Mouse (Mus musculus) induced T-regulatory cell, adult 2 months (primary cell): ENCODE results near the gene Zfp940.
A peak's percentile ranks its signal among the peaks of the same experiment; 100 is the strongest.
"Not testable (repeated sequence)": the region's sequence is repeated elsewhere in the genome, so short reads cannot be mapped to it uniquely, and the experiment has no call there.

Experiments used
- DNase-seq: peaks from one replicate; pipeline ENCODE4 v3.0.0-alpha.2; 2012; ENCODE audit warnings: low read depth

Zfp940 gene

GRCm38 (mm10) chr7:29853219-29853842, at the start of gene Zfp940:
Zfp940 (minus strand) TSS chr7:29853669.
- peak; percentile 92 for DNase-seq

GRCm38 (mm10) chr7:29898351-29898750, 44.9 kb upstream of the Zfp940 start:
- DNase-seq, result peak; percentile 12

- no peak for DNase-seq
Observed at GRCm38 (mm10) chr7:29892756-29893155, 39.3 kb upstream of the Zfp940 start.

- DNase-seq, result no peak
Observed at GRCm38 (mm10) chr7:29890501-29890900, 37.0 kb upstream of the Zfp940 start.

- no peak for DNase-seq
Observed at GRCm38 (mm10) chr7:29880916-29881315, 27.4 kb upstream of the Zfp940 start.

- DNase-seq, result no peak
Observed at GRCm38 (mm10) chr7:29880056-29880455, 26.6 kb upstream of the Zfp940 start.

- DNase-seq, result not testable (repeated sequence)
Observed at GRCm38 (mm10) chr7:29877561-29877960, 24.1 kb upstream of the Zfp940 start.

- no peak for DNase-seq
Observed at GRCm38 (mm10) chr7:29874256-29874655, 20.8 kb upstream of the Zfp940 start.

GRCm38 (mm10) chr7:29861660-29862059, 8.2 kb upstream of the Zfp940 start:
- DNase-seq, result peak; percentile 44

- peak; percentile 90 for DNase-seq
Observed at GRCm38 (mm10) chr7:29859532-29860517, 6.4 kb upstream of the Zfp940 start, which contains the start of gene Zfp420. Zfp420 (plus strand) TSS chr7:29859979.

- DNase-seq, result no peak
Observed at GRCm38 (mm10) chr7:29852831-29853218, 644 bp downstream of the Zfp940 start.

GRCm38 (mm10) chr7:29844616-29845015, 8.9 kb downstream of the Zfp940 start:
- no peak for DNase-seq

- no peak for DNase-seq
Observed at GRCm38 (mm10) chr7:29842105-29842504, 11.4 kb downstream of the Zfp940 start.

- DNase-seq, result no peak
Observed at GRCm38 (mm10) chr7:29839256-29839655, 14.2 kb downstream of the Zfp940 start.

GRCm38 (mm10) chr7:29836816-29837215, 16.7 kb downstream of the Zfp940 start:
- no peak for DNase-seq

GRCm38 (mm10) chr7:29829804-29830203, 23.7 kb downstream of the Zfp940 start:
- no peak for DNase-seq

GRCm38 (mm10) chr7:29828001-29828400, 25.5 kb downstream of the Zfp940 start:
- no peak for DNase-seq

- peak; percentile 88 for DNase-seq
Observed at GRCm38 (mm10) chr7:29818619-29819254, 34.7 kb downstream of the Zfp940 start.

GRCm38 (mm10) chr7:29815910-29816429, 37.5 kb downstream of the Zfp940 start, which contains the start of gene Zfp790:
Zfp790 (plus strand) TSS chr7:29816114.
- DNase-seq, result peak; percentile 94

- DNase-seq, result peak; percentile 30
Observed at GRCm38 (mm10) chr7:29815061-29815784, 38.2 kb downstream of the Zfp940 start.

- no peak for DNase-seq
Observed at GRCm38 (mm10) chr7:29814381-29814780, 39.1 kb downstream of the Zfp940 start.
